Mouse (Mus musculus): ENCODE measurements at regions not wholly inside any gene's neighbourhood (a gene's known extent, or its start where the extent isn't known, plus 50 kb on each side); places are given as distances from the start of the nearest gene placed in this dataset.
A peak's percentile ranks its signal among the peaks of the same experiment; 100 is the strongest.

DNA sequence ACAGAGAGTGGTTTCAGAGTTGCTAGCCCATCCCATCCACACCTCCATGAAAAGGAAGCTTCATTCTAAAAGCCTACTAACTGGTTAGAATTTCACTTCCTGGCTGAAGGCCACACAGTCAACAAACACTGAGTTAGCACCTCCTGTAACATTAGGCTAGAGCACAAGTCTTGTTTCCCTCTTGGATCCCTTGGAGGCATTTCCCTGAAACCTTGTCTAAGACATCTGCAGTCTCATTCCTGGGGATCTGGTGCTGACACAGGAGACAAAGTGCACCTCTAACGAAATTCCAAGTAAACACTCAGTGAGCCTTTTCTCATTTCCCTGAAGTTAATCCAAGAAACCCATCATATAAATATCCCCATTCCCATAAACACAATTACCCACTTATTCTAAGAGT is 378.8 kb upstream of the Tnp1 start:
- H3K27ac ChIP-seq (ENCODE audit: low read depth, low read length), result no peak overlapping the region
- 59% methylated on average over 1 of the region's 1 CpGs for WGBS

DNA sequence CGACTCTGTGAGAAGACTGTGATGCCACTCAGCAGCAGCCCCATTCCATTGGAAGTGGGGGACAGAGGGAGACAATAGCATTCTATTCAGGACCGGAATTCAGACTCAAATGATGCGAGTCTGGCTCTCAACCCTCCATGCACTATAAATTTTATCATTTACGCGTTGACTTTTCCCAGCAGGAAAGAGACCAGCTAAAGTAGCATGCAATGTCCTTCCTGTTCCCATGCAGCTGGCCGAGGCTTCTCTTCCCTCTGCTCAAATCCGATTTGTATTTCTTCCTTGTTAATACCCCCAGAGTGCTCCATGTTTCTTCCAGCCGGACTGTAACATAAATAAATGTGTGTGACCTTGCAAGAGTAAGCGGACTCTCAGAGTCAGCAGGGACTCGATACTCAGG is 376.4 kb upstream of the Tnp1 start:
- Histone ChIP-seq H3K4me1 (ENCODE audit: control insufficient read depth, insufficient read depth, low read length) (no peaks in the 10 kb centered on the region), H3K9me3 (ENCODE audit: control insufficient read depth, low read length) (no peaks in the 10 kb centered on the region), H3K9ac (replicated peaks; ENCODE audit: low read depth, low read length) (no peak overlapping the region), H3K27me3 (ENCODE audit: control insufficient read depth, insufficient read depth, low read length) (no peaks in the 10 kb centered on the region), H3K36me3 (ENCODE audit: control insufficient read depth, insufficient read depth, low read length) (no peaks in the 10 kb centered on the region), H3K4me3 (ENCODE audit: low read depth, low read length) (no peak overlapping the region), H3K27ac (ENCODE audit: low read depth, low read length) (no peak overlapping the region; the same call in 1 of the 2 replicates), H3K4me2 (ENCODE audit: low read depth, low read length) (no peak overlapping the region)
- 18% methylated on average over 10 of the region's 10 CpGs for WGBS
- ATAC-seq (ENCODE audit: low read depth), result 0 out of 2 replicates have a peak, but pooled peaks have one; percentile 31

More for the DNA sequence above, 378.8 kb upstream of the Tnp1 start:
- H3K27me3 ChIP-seq (ENCODE audit: control insufficient read depth, insufficient read depth, low read length), result no peaks in the 10 kb centered on the region
- H3K4me1 ChIP-seq (ENCODE audit: control insufficient read depth, insufficient read depth, low read length), result no peaks in the 10 kb centered on the region
- no peak overlapping the region for H3K4me3 ChIP-seq (ENCODE audit: low read depth, low read length)
- H3K9me3 ChIP-seq (ENCODE audit: control insufficient read depth, low read length), result no peaks in the 10 kb centered on the region
- no peak for ATAC-seq (ENCODE audit: low read depth)
- no peak overlapping the region for H3K4me2 ChIP-seq (ENCODE audit: low read depth, low read length)
- no peak overlapping the region for H3K9ac ChIP-seq (replicated peaks; ENCODE audit: low read depth, low read length)
- no peaks in the 10 kb centered on the region for H3K36me3 ChIP-seq (ENCODE audit: control insufficient read depth, insufficient read depth, low read length)

DNA sequence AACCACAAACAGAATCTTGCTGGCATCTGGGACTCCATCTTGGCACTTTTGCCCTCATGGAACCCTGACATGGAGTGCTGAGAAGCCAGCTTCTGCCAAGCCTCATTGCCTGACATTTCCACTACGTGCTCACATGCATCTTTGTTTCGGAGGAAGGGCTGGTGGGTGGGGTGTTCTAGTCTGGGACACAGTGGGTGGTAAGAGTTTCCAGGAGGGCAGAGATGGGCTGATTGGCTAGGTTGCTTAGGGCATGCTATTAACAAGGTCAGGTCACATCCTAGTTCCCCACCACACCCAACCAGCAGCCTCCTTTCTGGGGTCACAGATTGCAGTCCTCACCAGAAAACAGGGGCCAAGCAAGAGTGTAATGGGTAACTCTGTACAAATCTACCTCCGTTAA is 374.3 kb upstream of the Tnp1 start:
- WGBS, result 80% methylated on average over 3 of the region's 3 CpGs
- no peaks in the 10 kb centered on the region for H3K4me1 ChIP-seq (ENCODE audit: control insufficient read depth, insufficient read depth, low read length)
- no peak overlapping the region for H3K27ac ChIP-seq (ENCODE audit: low read depth, low read length)
- H3K4me3 ChIP-seq (ENCODE audit: low read depth, low read length), result no peak overlapping the region
- no peak for ATAC-seq (ENCODE audit: low read depth)
- H3K27me3 ChIP-seq (ENCODE audit: control insufficient read depth, insufficient read depth, low read length), result no peaks in the 10 kb centered on the region
- H3K36me3 ChIP-seq (ENCODE audit: control insufficient read depth, insufficient read depth, low read length), result no peaks in the 10 kb centered on the region
- no peak overlapping the region for H3K9ac ChIP-seq (replicated peaks; ENCODE audit: low read depth, low read length)
- no peak overlapping the region for H3K4me2 ChIP-seq (ENCODE audit: low read depth, low read length)
- H3K9me3 ChIP-seq (ENCODE audit: control insufficient read depth, low read length), result no peaks in the 10 kb centered on the region

DNA sequence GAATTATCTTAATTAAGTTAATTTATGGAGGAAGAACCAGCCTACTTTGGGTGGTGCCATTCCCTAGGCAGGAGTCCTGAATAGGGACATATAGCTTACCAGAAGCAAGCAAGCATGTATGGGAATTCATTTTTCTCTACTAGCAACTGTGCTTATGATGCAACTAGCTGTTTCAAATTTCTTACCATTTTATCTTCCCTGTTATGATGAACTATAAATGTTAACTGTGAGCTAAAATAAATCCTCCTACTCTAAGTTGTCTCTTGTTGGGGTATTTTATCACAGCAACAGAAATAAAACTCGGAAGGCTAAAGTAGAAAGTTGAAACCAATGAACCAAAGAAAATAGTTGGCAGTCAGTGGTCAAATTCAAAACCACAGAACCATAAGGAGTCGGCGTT is 373.5 kb upstream of the Tnp1 start:
- no peak for ATAC-seq (ENCODE audit: low read depth)
- H3K4me1 ChIP-seq (ENCODE audit: control insufficient read depth, insufficient read depth, low read length), result no peaks in the 10 kb centered on the region
- H3K4me3 ChIP-seq (ENCODE audit: low read depth, low read length), result no peak overlapping the region
- no peak overlapping the region for H3K9ac ChIP-seq (replicated peaks; ENCODE audit: low read depth, low read length)
- H3K9me3 ChIP-seq (ENCODE audit: control insufficient read depth, low read length), result no peaks in the 10 kb centered on the region
- WGBS, result 92% methylated on average over 3 of the region's 3 CpGs
- H3K36me3 ChIP-seq (ENCODE audit: control insufficient read depth, insufficient read depth, low read length), result no peaks in the 10 kb centered on the region
- H3K27me3 ChIP-seq (ENCODE audit: control insufficient read depth, insufficient read depth, low read length), result no peaks in the 10 kb centered on the region
- H3K27ac ChIP-seq (ENCODE audit: low read depth, low read length), result no peak overlapping the region
- H3K4me2 ChIP-seq (ENCODE audit: low read depth, low read length), result no peak overlapping the region

DNA sequence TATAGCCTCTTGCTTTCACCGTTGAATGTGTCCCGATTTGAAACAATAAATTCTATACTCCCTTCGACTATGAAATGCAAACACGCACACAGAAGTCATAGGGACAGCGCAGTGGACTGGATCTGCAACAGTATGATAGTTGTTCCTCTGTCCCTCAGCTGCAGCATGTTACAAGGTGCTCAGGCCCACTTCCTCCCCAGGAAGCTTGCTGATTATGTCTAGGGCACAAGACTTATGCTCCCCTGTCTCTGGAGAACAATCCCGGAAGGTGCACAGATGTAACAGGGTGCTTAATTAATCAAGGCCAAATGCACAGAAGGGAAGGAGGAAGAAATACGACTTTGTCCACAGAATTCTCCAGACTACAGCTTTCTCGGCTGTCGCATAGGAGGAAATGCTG is 365.9 kb upstream of the Tnp1 start:
- no peak for ATAC-seq (ENCODE audit: low read depth)
- Histone ChIP-seq H3K4me3 (ENCODE audit: low read depth, low read length) (no peak overlapping the region), H3K9me3 (ENCODE audit: control insufficient read depth, low read length) (no peaks in the 10 kb centered on the region), H3K4me1 (ENCODE audit: control insufficient read depth, insufficient read depth, low read length) (no peaks in the 10 kb centered on the region), H3K9ac (replicated peaks; ENCODE audit: low read depth, low read length) (no peak overlapping the region), H3K27ac (ENCODE audit: low read depth, low read length) (no peak overlapping the region), H3K4me2 (ENCODE audit: low read depth, low read length) (no peak overlapping the region), H3K27me3 (ENCODE audit: control insufficient read depth, insufficient read depth, low read length) (no peaks in the 10 kb centered on the region), H3K36me3 (ENCODE audit: control insufficient read depth, insufficient read depth, low read length) (no peaks in the 10 kb centered on the region)
- WGBS, result 45% methylated on average over 9 of the region's 9 CpGs

DNA sequence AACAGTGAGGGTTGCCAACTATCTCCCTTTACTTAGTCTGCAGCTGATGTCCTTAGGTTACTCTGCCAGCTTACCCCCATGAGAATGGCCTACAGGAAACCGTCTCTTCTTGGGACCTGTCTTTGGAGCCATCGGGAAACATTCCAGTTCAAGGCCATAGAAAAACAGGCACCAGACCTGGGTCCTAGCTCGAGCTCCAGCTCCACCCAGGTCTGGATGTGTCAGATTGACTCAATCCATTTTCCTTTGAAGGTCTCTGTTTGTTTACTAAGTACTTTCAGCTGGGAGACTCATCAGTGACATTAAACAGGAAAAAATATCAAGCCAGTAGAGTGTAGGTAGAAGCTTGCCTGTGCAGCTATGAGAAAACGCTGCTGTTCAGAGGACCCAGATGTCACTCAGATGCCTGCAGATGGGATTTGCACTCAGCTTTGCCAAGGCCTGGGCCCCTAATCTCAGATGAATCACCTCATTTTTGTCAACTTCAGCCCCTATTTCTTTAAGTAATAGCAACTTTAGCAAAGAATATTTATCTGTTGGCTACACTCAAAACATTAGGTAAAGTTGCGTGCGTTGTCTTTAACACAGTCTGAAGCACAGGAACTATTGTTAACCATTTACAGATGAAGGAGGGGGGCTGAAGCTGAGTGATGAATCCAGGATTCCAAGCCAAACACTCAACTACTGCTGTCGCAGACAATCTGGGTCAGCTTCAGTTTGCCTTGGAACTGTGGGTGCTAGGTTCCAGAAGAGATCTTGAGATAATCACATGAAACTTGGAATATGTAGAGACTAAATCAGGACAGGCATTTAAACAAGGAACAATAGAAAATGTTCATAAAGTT is 359.0 kb upstream of the Tnp1 start:
- WGBS, result 85% methylated on average over 7 of the region's 7 CpGs
- no peaks in the 10 kb centered on the region for H3K4me1 ChIP-seq (ENCODE audit: control insufficient read depth, insufficient read depth, low read length)
- H3K9me3 ChIP-seq (ENCODE audit: control insufficient read depth, low read length), result no peaks in the 10 kb centered on the region
- H3K4me3 ChIP-seq (ENCODE audit: low read depth, low read length), result no peak overlapping the region
- H3K36me3 ChIP-seq (ENCODE audit: control insufficient read depth, insufficient read depth, low read length), result no peaks in the 10 kb centered on the region
- no peak for ATAC-seq (ENCODE audit: low read depth)
- H3K4me2 ChIP-seq (ENCODE audit: low read depth, low read length), result no peak overlapping the region
- no peaks in the 10 kb centered on the region for H3K27me3 ChIP-seq (ENCODE audit: control insufficient read depth, insufficient read depth, low read length)
- H3K27ac ChIP-seq (ENCODE audit: low read depth, low read length), result no peak overlapping the region
- no peak overlapping the region for H3K9ac ChIP-seq (replicated peaks; ENCODE audit: low read depth, low read length)

DNA sequence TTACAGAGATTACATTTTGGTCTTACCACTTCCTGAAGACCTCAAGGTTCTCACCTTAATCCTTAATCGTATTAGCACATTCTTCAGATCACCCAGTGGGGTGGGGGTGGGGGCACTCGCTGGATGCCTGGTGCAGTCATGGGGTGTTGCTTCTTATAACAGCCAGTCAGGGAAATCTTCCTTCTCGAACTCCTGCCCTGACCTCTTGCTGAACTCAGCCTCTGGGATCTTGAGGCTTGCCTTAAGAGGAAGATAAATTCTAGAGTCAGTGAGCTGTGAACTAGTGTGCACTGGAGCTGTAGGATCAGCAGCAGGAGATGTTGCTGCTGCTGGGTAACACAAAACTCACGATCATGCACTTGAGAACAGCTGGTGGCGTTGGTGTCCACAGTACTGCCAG is 352.5 kb upstream of the Tnp1 start:
- 61% methylated on average over 5 of the region's 5 CpGs for WGBS
- H3K27me3 ChIP-seq (ENCODE audit: control insufficient read depth, insufficient read depth, low read length), result no peaks in the 10 kb centered on the region
- no peak for ATAC-seq (ENCODE audit: low read depth)
- peaks cover 2% of the 10 kb centered on the region; the same call in 1 of the 2 replicates for H3K4me1 ChIP-seq (ENCODE audit: control insufficient read depth, insufficient read depth, low read length)
- no peak overlapping the region for H3K27ac ChIP-seq (ENCODE audit: low read depth, low read length)
- no peaks in the 10 kb centered on the region for H3K9me3 ChIP-seq (ENCODE audit: control insufficient read depth, low read length)
- H3K4me2 ChIP-seq (ENCODE audit: low read depth, low read length), result no peak overlapping the region
- H3K9ac ChIP-seq (replicated peaks; ENCODE audit: low read depth, low read length), result no peak overlapping the region
- no peaks in the 10 kb centered on the region for H3K36me3 ChIP-seq (ENCODE audit: control insufficient read depth, insufficient read depth, low read length)
- H3K4me3 ChIP-seq (ENCODE audit: low read depth, low read length), result no peak overlapping the region

DNA sequence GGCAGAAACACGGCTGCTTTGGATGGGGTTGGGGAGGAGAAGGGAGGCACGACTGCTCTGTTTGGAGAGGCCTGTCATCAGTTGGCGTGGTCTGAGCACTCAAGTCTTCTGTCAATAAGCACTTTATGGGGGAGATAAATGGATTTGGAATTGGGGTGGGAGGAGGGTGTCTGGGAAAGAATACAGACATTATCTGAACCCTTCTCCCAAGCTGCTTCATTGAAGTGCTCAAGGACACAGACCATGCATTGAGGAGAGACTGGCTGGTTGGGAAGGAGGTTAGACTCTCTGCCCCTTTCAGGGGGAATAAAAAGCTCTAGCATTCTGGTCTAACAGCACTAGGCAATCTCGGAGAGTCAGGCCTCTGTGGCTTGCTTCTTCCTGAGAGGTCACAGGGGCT is 350.1 kb upstream of the Tnp1 start:
- Histone ChIP-seq H3K27me3 (ENCODE audit: control insufficient read depth, insufficient read depth, low read length) (no peaks in the 10 kb centered on the region), H3K4me3 (ENCODE audit: low read depth, low read length) (no peak overlapping the region), H3K36me3 (ENCODE audit: control insufficient read depth, insufficient read depth, low read length) (no peaks in the 10 kb centered on the region), H3K4me2 (ENCODE audit: low read depth, low read length) (no peak overlapping the region), H3K9me3 (ENCODE audit: control insufficient read depth, low read length) (no peaks in the 10 kb centered on the region), H3K27ac (ENCODE audit: low read depth, low read length) (no peak overlapping the region), H3K9ac (replicated peaks; ENCODE audit: low read depth, low read length) (no peak overlapping the region), H3K4me1 (ENCODE audit: control insufficient read depth, insufficient read depth, low read length) (peaks cover 9% of the 10 kb centered on the region; the same call in 1 of the 2 replicates)
- 54% methylated on average over 4 of the region's 4 CpGs for WGBS
- no peak for ATAC-seq (ENCODE audit: low read depth)

DNA sequence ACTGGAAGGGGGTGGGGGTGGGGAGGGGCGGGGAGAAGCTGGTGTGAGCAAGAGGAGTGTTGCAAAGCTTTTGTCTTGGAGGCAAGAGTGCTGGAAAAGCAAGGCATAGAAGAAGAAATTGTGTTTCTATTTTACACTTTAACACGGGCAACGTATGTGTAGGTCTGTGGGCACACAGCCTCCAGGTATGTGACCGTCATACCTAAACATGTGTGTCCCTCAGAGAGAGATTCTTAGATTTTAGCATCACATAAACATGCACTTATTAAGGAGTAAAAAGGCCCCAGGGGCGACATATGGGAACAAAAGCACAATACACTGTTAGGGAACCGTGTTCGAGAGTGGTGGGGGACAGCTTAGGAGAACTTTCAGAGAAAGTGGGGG is 348.6 kb upstream of the Tnp1 start:
- Histone ChIP-seq H3K4me2 (ENCODE audit: low read depth, low read length) (no peak overlapping the region), H3K27me3 (ENCODE audit: control insufficient read depth, insufficient read depth, low read length) (no peaks in the 10 kb centered on the region), H3K36me3 (ENCODE audit: control insufficient read depth, insufficient read depth, low read length) (no peaks in the 10 kb centered on the region), H3K9ac (replicated peaks; ENCODE audit: low read depth, low read length) (no peak overlapping the region), H3K4me3 (ENCODE audit: low read depth, low read length) (no peak overlapping the region), H3K9me3 (ENCODE audit: control insufficient read depth, low read length) (no peaks in the 10 kb centered on the region), H3K27ac (ENCODE audit: low read depth, low read length) (peak overlapping the region; percentile 53), H3K4me1 (ENCODE audit: control insufficient read depth, insufficient read depth, low read length) (peaks cover 9% of the 10 kb centered on the region; the same call in 1 of the 2 replicates)
- 42% methylated on average over 7 of the region's 7 CpGs for WGBS
- no peak for ATAC-seq (ENCODE audit: low read depth)

All from neural tube, embryonic 14.5 days (tissue).